Mouse (Mus musculus): ENCODE measurements around the gene Ints12. TPM values are rescaled to one million over a fixed set of nuclear protein-coding genes. Genes with fewer than 3 reads are reported as not detected.

The Ints12 gene
- polyA plus RNA-seq, 1 experiment = 7.3 TPM

DNA sequence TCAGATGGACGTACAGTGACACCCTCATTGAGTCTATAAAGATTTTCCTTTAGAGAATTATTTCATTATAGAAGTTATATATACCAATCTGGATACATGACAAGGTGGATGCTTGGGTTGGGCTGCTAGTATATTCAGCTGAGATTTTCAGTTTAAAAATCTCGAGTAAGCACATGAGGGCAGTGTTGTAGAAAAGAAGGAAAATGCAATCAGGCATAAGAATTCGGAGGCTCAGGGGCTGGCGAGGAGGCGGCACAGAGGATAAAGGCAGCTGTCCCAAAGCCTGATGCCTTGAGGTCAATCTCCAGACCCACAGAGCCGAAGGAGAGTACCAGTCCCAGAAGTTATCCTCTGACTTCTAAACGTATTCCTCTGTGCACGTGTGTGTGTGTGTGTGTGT, 41.0 kb downstream of the Ints12 start:
- 75% methylated on average over 8 of the region's 8 CpGs for WGBS
- DNase-seq (ENCODE audit: low read depth, low spot score) = no peak

DNA sequence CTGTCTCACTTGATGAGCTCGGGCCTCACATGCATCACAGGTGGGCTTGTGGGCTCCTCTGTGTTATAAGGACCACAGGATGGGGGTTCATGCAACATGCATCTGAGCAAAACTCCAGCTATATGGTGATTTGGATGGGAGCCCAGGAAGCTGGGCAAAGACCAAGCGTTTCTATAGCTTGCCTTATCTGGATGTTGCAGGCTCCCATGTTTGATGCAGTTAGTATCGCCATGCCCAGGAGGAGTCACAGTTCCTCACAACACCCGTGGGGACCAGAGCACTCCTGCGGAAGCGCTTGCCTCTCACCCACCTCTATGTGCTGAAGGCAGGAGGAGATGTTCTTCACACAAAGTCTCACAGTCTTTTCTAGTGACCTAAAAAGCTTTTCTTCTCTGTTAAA, 50.2 kb downstream of the Ints12 start:
- no peak for DNase-seq (ENCODE audit: low read depth, low spot score)
- 68% methylated on average over 6 of the region's 6 CpGs for WGBS

DNA sequence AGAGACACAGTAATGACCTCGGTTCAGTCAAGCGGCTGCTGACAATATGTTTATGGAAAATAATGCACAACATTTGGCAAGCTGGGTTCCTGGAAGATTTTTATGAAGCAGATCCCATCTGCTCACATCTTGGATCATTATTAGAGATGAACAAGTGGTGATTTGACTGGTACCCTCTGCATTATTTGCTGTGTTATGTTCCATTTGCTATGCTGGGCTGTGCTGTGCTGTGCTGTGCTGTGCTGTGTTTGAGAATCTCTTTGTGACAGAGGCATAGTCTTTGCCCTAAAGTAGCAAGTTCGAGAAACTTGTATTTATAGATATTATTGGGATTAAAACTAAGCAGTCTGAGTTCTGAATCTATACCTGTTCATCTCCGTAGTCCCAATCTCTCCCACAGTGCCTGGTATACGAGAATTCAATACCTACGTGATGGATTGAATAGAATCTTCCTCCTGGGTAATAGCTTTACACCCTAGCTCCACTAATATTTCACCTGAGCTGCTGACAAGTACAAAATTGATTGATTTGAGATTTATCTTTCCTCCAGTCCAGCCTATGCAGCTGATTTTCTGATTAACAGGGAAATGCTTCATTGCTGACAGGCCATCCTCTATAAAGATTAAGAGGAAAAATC, 53.0 kb downstream of the Ints12 start:
- no peak for DNase-seq (ENCODE audit: low read depth, low spot score)
- 82% methylated on average over 6 of the region's 6 CpGs for WGBS

DNA sequence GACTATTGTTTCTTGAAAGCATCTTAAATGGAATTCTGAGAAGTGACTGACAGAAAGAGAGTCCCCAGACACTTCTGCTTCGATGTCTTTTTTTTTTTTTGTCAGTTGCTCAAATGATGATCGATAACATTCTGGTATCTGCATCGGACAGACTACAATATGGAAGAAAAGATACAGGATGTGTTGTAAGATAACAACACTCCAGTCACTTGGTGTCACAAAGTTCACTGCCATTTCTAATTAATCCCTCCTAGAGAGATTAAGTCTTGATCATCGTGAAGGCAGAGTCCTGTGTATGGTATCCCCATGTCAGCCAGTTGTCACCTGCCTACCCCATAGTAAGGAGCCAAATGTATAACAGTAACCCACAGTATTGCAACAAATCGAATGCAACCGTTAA, 60.0 kb downstream of the Ints12 start:
- WGBS = 93% methylated on average over 6 of the region's 6 CpGs
- DNase-seq (ENCODE audit: low read depth, low spot score) = no peak

DNA sequence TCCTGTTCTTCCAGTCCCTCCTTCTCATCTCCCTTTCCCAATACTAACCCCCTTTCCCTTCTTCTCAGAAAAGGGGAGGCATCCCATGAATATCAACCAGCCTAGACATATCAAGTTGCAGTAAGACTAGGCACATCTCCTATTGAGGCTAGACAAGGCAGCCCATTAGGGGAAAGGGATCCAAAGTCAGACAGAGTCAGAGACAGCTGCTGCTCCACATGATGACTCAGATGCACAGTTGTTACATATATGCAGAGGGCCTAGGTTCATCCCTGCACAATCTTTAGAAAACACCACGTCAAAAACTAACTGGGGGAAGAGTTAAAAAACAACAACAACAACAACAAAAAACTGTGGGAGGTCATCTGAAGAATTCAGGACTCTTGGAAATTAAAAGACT, 61.2 kb downstream of the Ints12 start:
- WGBS = 55% methylated on average over 1 of the region's 1 CpGs
- no peak for DNase-seq (ENCODE audit: low read depth, low spot score)

DNA sequence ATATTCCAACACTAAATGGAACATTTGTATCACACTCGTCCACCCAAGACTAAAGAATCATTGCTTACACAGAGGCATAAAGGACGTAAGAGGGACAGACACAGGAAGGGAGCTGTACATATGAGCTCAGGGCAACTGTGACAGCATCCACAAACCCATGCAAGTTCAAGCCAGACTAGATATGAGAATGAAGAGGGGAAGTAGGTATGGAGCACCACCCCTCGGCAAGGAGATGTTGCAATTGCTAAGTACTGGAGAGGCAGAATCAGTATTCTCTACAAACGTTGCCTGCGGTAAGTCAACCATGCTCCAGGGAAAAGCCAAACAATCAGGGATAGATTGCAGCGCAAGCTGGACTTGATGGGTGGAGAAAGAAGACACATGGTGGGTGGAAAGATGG, 62.0 kb downstream of the Ints12 start:
- 73% methylated on average over 6 of the region's 6 CpGs for WGBS
- DNase-seq (ENCODE audit: low read depth, low spot score) = no peak

DNA sequence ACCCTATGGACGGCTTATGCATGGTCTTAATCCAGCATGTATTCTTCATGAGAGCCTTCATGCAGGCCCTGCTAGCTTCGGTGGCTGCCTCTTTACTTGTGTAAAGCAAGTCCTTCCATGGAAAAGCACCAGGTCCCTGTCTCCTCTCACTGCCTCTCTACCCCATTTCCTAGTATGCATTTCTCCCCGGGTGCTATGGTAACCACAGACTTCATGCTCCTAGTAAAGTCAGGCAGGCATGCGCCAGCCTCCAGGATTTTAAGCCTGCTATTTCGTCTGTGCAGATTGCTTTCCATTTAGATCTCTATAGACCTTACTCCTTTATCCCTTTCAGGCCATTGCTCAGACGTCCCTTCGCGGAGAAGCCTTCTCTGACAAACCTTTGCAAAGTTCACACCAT, 63.0 kb downstream of the Ints12 start:
- no peak for DNase-seq (ENCODE audit: low read depth, low spot score)
- 82% methylated on average over 8 of the region's 8 CpGs for WGBS

DNA sequence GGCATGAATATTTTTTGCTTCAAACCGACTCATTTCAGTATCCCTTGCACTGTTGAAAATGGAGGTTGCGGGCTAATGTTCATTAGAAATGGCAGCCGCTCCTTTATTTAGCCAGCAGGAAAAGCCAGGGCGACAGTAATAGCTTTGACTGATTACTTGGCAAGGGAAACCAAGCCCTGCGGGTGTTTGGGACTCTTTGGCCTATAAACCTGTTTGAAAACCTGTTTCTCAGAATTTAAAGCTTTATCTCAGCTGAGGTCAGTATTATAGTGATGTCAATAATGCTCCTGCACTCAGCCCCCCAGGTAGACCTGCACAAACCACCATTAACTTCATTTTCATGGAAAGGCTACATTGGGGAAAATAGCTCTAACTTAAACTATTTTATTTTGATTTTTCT, 66.6 kb downstream of the Ints12 start:
- no peak for DNase-seq (ENCODE audit: low read depth, low spot score)
- WGBS = 45% methylated on average over 5 of the region's 5 CpGs

Other genes starting within 250 kb of the Ints12 start
- gene Npnt, start 141.5 kb upstream of the Ints12 start, polyA plus RNA-seq (2012; rRNA removed) = 11.8 and 28.4 TPM in 2 replicates
- 3.0 and 3.8 TPM in 2 replicates for gene Gstcd, start 193 bp downstream of the Ints12 start, polyA plus RNA-seq (2012; rRNA removed)
- 1.4 and 3.7 TPM in 2 replicates for gene Arhgef38, start 143.1 kb downstream of the Ints12 start, polyA plus RNA-seq (2012; rRNA removed)
- 29.8 and 37.3 TPM in 2 replicates for gene Ppa2, start 218.3 kb downstream of the Ints12 start, polyA plus RNA-seq (2012; rRNA removed)